8 mouse cellular contexts compared by ENCODE assay signal in genomic region chr10:93818661-93819060, GRCm38 (mm10). TPM values are rescaled to one million over a fixed set of nuclear protein-coding genes. Genes with fewer than 3 reads are reported as not detected.
A peak's percentile ranks its signal among the peaks of the same experiment; 100 is the strongest.
DNase-seq lines count a peak whose midpoint lies in the region; ATAC-seq lines count a peak whose summit lies in the region.
"Had no signal": no experiment of that assay in that cellular context is flagged by ENCODE, and none has a peak within 500 bp of the region (broad histone marks: within the 10 kb centered on the region; RNA-seq: fewer than 3 reads in every experiment).

No protein-coding gene starts in this region.

- ATAC-seq in liver, embryonic 12.5 days, result peak; percentile 60

- H3K36me3 ChIP-seq in liver, embryonic 12.5 days, result no peaks in the 10 kb centered on the region
- H3K36me3 ChIP-seq: hindbrain, embryonic 15.5 days had no signal

- peak overlapping the region; percentile 37 for H3K4me2 ChIP-seq in liver, embryonic 12.5 days
- H3K4me2 ChIP-seq: hindbrain, embryonic 15.5 days had no signal

- WGBS in liver, embryonic 12.5 days (ENCODE audit: insufficient replicate concordance), result 17% methylated on average over 7 of the region's 7 CpGs

- H3K4me1 ChIP-seq in liver, embryonic 12.5 days, result peaks cover 39% of the 10 kb centered on the region
- H3K4me1 ChIP-seq: hindbrain, embryonic 15.5 days had no signal

- H3K27me3 ChIP-seq in liver, embryonic 12.5 days (replicated peaks), result peaks cover 25% of the 10 kb centered on the region

- no peaks in the 10 kb centered on the region for H3K9me3 ChIP-seq in liver, embryonic 12.5 days (replicated peaks)
- H3K9me3 ChIP-seq: hindbrain, embryonic 15.5 days had no signal

- DNase-seq in B cell, adult 2 months, result peak; percentile 54 to 57
- DNase-seq in CD8-positive naive resting alpha-beta T cell, adult 2 months (ENCODE audit: low read depth in 2 of 2, low spot score in 2 of 2), result peak; percentile 27 to 57
- DNase-seq in c-Kit-negative CD71-positive TER-119-positive erythroid progenitor cells, embryonic 14.5 days (ENCODE audit: low read depth, low spot score), result peak; percentile 56
- peak; percentile 71 for DNase-seq in forelimb bud, embryonic 11.5 days (ENCODE audit: low read depth, low spot score)
- DNase-seq in kidney, postnatal 14 days, result peak; percentile 77
- peak; percentile 80 to 90 for DNase-seq in right cerebral cortex, adult 2 months (ENCODE audit: low spot score in 2 of 2)

- no peak overlapping the region for H3K4me3 ChIP-seq in liver, embryonic 12.5 days
- H3K4me3 ChIP-seq: hindbrain, embryonic 15.5 days had no signal

- H3K9ac ChIP-seq in liver, embryonic 12.5 days, result 0 out of 2 replicates have a peak overlapping the region, but pooled peaks have one; percentile 17
- H3K9ac ChIP-seq: hindbrain, embryonic 15.5 days had no signal

- no peak overlapping the region for H3K27ac ChIP-seq in liver, embryonic 12.5 days
- H3K27ac ChIP-seq: hindbrain, embryonic 15.5 days had no signal

RNA-seq across cellular contexts. Expression of gene Usp44, which starts 12.7 kb away (rescaled TPM):
- polyA plus RNA-seq in liver, embryonic 12.5 days (2016; fragmentation: Nextera tagmentation; extraction: Ambion mirVana), result 5.5 and 5.8 TPM in 2 replicates
